Mouse (Mus musculus) midbrain, embryonic 11.5 days (tissue): ENCODE results near the gene Myod1. TPM values are rescaled to one million over a fixed set of nuclear protein-coding genes. Genes with fewer than 3 reads are reported as not detected.
A peak's percentile ranks its signal among the peaks of the same experiment; 100 is the strongest.

ENCODE experiments used
- ATAC-seq: fragments of 200-750 bp; cut with Nextera tagmentation; 2 replicates; pipeline ENCODE4 v1.8.0; 2017; ENCODE audit warnings: moderate TSS enrichment, moderate library complexity; ENCODE audit not compliant: low FRiP score
- DNase-seq: peaks from one replicate; pipeline ENCODE4 v3.0.0; 2015; ENCODE audit warnings: low spot score; ENCODE audit errors: missing footprints
- H3K27ac ChIP-seq: fragments of 300-500 bp; sonication (generic); 2 replicates; pipeline ENCODE4 v1.5.1; 2014; ENCODE audit warnings: low read depth, low read length
- H3K27me3 ChIP-seq: fragments of 300-500 bp; sonication (generic); 2 replicates; pipeline ENCODE4 v1.6.1; 2014; ENCODE audit warnings: mild to moderate bottlenecking, low read length, moderate library complexity, mixed read lengths; ENCODE audit not compliant: control insufficient read depth, insufficient read depth
- H3K36me3 ChIP-seq: fragments of 300-500 bp; sonication (generic); 2 replicates; pipeline ENCODE4 v1.6.1; 2014; ENCODE audit warnings: mild to moderate bottlenecking, low read length, moderate library complexity, mixed read lengths; ENCODE audit not compliant: control insufficient read depth, insufficient read depth
- H3K4me1 ChIP-seq: fragments of 300-500 bp; sonication (generic); 2 replicates; pipeline ENCODE4 v1.6.1; 2014; ENCODE audit warnings: low read length; ENCODE audit not compliant: control insufficient read depth, insufficient read depth
- H3K4me2 ChIP-seq: fragments of 300-500 bp; sonication (generic); 2 replicates; pipeline ENCODE4 v1.6.1; 2014; ENCODE audit warnings: mild to moderate bottlenecking, moderate library complexity
- H3K4me3 ChIP-seq: fragments of 300-500 bp; sonication (generic); 2 replicates; pipeline ENCODE4 v1.5.1; 2014; ENCODE audit warnings: low read depth, low read length
- H3K9ac ChIP-seq: fragments of 300-500 bp; sonication (generic); 2 replicates; pipeline ENCODE4 v1.6.1; 2014; ENCODE audit warnings: low read length
- H3K9me3 ChIP-seq: fragments of 300-500 bp; sonication (generic); 2 replicates; pipeline ENCODE4 v1.6.1; 2016; ENCODE audit warnings: low read length; ENCODE audit not compliant: control insufficient read depth
- WGBS: fragments of 180-500 bp; shearing (Covaris S2); extraction: QIAGEN DNeasy Blood & Tissue Kit; methylation state at CpG from one replicate; pipeline ENCODE4 v1.1.7; 2014; 5-methylcytosine and 5-hydroxymethylcytosine counted together
- polyA plus RNA-seq: library from polyadenylated mRNA; unstranded; fragments of >200 nt; fragmentation: Nextera tagmentation; extraction: Ambion mirVana; gene quantifications from 2 replicates; pipeline ENCODE4 v1.2.1, GENCODE M21; 2014

The Myod1 gene
- polyA plus RNA-seq, 1 experiment from 2014 or later, result not detected

DNA sequence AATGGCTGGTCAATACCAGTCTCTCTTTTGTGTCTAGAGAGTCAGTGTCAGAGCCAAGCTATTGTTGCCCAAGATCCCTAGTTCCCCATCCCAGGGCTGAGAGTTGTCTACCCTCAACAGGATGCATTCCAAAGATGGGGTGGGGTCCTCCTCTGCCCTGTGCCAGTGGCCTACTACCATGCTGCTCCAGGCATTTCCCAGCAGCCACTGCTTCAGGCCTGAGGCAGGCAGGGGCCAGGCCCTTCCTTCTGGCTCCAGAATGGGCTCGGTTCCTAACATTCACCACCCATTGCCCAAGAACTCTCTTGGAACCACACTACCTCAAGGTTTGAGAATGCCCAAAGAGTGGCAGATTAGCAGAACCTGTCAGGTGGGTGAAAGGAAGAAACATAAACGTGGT lies 23.5 kb upstream of the Myod1 start:
- no peak overlapping the region for H3K4me2 ChIP-seq
- H3K9ac ChIP-seq, result no peak overlapping the region
- peaks cover 6% of the 10 kb centered on the region for H3K4me1 ChIP-seq
- no peak overlapping the region for H3K27ac ChIP-seq
- no peaks in the 10 kb centered on the region for H3K9me3 ChIP-seq
- H3K4me3 ChIP-seq, result no peak overlapping the region
- no peak for DNase-seq
- ATAC-seq, result no peak
- peaks cover 18% of the 10 kb centered on the region for H3K27me3 ChIP-seq
- WGBS, result 77% methylated on average over 2 of the region's 2 CpGs
- no peaks in the 10 kb centered on the region for H3K36me3 ChIP-seq

GRCm38 (mm10) chr7:46353216-46353615 lies 23.1 kb upstream of the Myod1 start:
- WGBS, result 49% methylated on average over 8 of the region's 8 CpGs
- no peak overlapping the region for H3K27ac ChIP-seq

DNA sequence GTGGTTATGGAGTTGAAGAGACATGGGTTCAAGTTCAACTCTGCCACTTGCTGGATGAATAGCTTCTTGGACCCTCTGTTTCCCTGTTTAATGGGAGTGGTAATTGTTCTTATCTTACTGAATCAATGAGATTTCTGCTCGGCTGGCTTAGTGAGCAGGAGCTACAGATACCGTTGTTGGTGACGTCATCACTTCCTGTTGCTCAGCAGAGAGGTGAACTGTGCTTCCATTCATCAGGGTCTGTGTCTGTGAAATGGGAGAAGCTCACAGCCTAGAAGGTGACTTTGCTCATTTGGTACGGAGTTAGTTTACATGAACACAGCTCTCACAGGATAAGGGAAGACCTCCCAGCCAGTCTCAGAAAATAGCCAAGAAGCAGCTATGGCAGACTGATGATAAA lies 22.4 kb upstream of the Myod1 start:
- peaks cover 3% of the 10 kb centered on the region; the same call in 1 of the 2 replicates for H3K4me1 ChIP-seq
- H3K4me2 ChIP-seq, result no peak overlapping the region
- H3K4me3 ChIP-seq, result no peak overlapping the region
- H3K27me3 ChIP-seq, result peaks cover 14% of the 10 kb centered on the region
- DNase-seq (no peak), ATAC-seq (no peak)
- 82% methylated on average over 4 of the region's 4 CpGs for WGBS
- no peaks in the 10 kb centered on the region for H3K9me3 ChIP-seq
- no peak overlapping the region for H3K27ac ChIP-seq
- no peaks in the 10 kb centered on the region for H3K36me3 ChIP-seq
- no peak overlapping the region for H3K9ac ChIP-seq

More at GRCm38 (mm10) chr7:46353216-46353615, 23.1 kb upstream of the Myod1 start:
- H3K9ac ChIP-seq, result no peak overlapping the region
- H3K9me3 ChIP-seq, result no peaks in the 10 kb centered on the region
- peaks cover 18% of the 10 kb centered on the region for H3K27me3 ChIP-seq
- H3K36me3 ChIP-seq, result no peaks in the 10 kb centered on the region
- H3K4me2 ChIP-seq, result no peak overlapping the region
- ATAC-seq (no peak), DNase-seq (no peak)
- H3K4me3 ChIP-seq, result no peak overlapping the region
- peaks cover 6% of the 10 kb centered on the region for H3K4me1 ChIP-seq

- ATAC-seq, result no peak
- no peak overlapping the region for H3K4me2 ChIP-seq
- H3K27me3 ChIP-seq, result no peaks in the 10 kb centered on the region
- H3K4me1 ChIP-seq, result no peaks in the 10 kb centered on the region
- no peak overlapping the region for H3K27ac ChIP-seq
- DNase-seq, result no peak
- no peak overlapping the region for H3K9ac ChIP-seq
- H3K36me3 ChIP-seq, result no peaks in the 10 kb centered on the region
- no peaks in the 10 kb centered on the region for H3K9me3 ChIP-seq
- H3K4me3 ChIP-seq, result no peak overlapping the region
Observed at GRCm38 (mm10) chr7:46361776-46362175, 14.5 kb upstream of the Myod1 start.

- no peak overlapping the region for H3K27ac ChIP-seq
- no peak overlapping the region for H3K4me2 ChIP-seq
- H3K9ac ChIP-seq, result no peak overlapping the region
- no peak overlapping the region for H3K4me3 ChIP-seq
- no peaks in the 10 kb centered on the region for H3K27me3 ChIP-seq
- no peaks in the 10 kb centered on the region for H3K4me1 ChIP-seq
- 73% methylated on average over 5 of the region's 5 CpGs for WGBS
- H3K36me3 ChIP-seq, result no peaks in the 10 kb centered on the region
- DNase-seq (no peak), ATAC-seq (no peak)
- no peaks in the 10 kb centered on the region for H3K9me3 ChIP-seq
Observed at GRCm38 (mm10) chr7:46364154-46364553, 12.1 kb upstream of the Myod1 start.

- H3K4me2 ChIP-seq, result no peak overlapping the region
- H3K9ac ChIP-seq, result no peak overlapping the region
- no peak for DNase-seq
- no peaks in the 10 kb centered on the region for H3K4me1 ChIP-seq
- no peaks in the 10 kb centered on the region for H3K27me3 ChIP-seq
- ATAC-seq, result no peak
- no peaks in the 10 kb centered on the region for H3K36me3 ChIP-seq
- H3K27ac ChIP-seq, result no peak overlapping the region
- 90% methylated on average over 1 of the region's 1 CpGs for WGBS
- H3K9me3 ChIP-seq, result no peaks in the 10 kb centered on the region
- no peak overlapping the region for H3K4me3 ChIP-seq
Observed at GRCm38 (mm10) chr7:46365810-46366209, 10.5 kb upstream of the Myod1 start.

DNA sequence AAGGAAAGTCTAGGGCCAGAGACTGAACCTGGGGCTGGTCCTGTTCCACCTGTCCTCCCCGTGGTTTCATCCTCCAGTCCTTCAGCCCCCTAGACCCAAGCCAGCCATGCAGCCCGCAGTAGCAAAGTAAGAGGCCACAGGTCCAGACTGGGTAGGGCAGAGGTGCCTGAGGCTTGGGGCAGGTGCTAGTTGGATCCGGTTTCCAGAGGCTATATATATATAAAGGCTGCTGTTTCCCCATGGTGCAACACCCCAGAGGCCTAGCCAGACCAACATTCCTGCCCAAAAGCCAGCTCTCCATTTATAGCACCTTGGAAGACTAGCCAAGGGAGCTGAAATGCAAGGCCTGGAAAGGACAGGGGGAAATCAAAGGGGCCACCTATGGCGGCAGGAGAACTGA lies 5.2 kb upstream of the Myod1 start:
- peaks cover 13% of the 10 kb centered on the region for H3K27me3 ChIP-seq
- no peaks in the 10 kb centered on the region for H3K4me1 ChIP-seq
- no peak overlapping the region for H3K27ac ChIP-seq
- no peaks in the 10 kb centered on the region for H3K9me3 ChIP-seq
- H3K9ac ChIP-seq, result no peak overlapping the region
- no peak for ATAC-seq
- H3K4me2 ChIP-seq, result no peak overlapping the region
- no peak for DNase-seq
- 74% methylated on average over 4 of the region's 4 CpGs for WGBS
- no peak overlapping the region for H3K4me3 ChIP-seq
- no peaks in the 10 kb centered on the region for H3K36me3 ChIP-seq

DNA sequence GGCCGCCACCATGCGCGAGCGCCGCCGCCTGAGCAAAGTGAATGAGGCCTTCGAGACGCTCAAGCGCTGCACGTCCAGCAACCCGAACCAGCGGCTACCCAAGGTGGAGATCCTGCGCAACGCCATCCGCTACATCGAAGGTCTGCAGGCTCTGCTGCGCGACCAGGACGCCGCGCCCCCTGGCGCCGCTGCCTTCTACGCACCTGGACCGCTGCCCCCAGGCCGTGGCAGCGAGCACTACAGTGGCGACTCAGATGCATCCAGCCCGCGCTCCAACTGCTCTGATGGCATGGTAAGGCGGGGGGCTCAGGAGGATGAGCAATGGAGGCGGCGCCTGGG lies 703 bp downstream of the Myod1 start:
- Histone ChIP-seq H3K9me3 (no peaks in the 10 kb centered on the region), H3K9ac (no peak overlapping the region), H3K4me1 (peaks cover 2% of the 10 kb centered on the region; the same call in 1 of the 2 replicates), H3K4me2 (peak overlapping the region; percentile 27), H3K27ac (no peak overlapping the region), H3K4me3 (no peak overlapping the region; the same call in 1 of the 2 replicates), H3K27me3 (peaks cover 40% of the 10 kb centered on the region), H3K36me3 (no peaks in the 10 kb centered on the region)
- DNase-seq (peak; percentile 87), ATAC-seq (peak; percentile 49; the same call in 1 of the 2 replicates)
- under 1% methylated on average over 30 of the region's 33 CpGs for WGBS

DNA sequence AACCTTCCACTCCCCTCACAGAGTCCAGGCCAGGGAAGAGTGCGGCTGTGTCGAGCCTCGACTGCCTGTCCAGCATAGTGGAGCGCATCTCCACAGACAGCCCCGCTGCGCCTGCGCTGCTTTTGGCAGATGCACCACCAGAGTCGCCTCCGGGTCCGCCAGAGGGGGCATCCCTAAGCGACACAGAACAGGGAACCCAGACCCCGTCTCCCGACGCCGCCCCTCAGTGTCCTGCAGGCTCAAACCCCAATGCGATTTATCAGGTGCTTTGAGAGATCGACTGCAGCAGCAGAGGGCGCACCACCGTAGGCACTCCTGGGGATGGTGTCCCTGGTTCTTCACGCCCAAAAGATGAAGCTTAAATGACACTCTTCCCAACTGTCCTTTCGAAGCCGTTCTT lies 1.8 kb downstream of the Myod1 start:
- Histone ChIP-seq H3K27me3 (peaks cover 40% of the 10 kb centered on the region), H3K4me1 (peaks cover 2% of the 10 kb centered on the region; the same call in 1 of the 2 replicates), H3K36me3 (no peaks in the 10 kb centered on the region), H3K27ac (no peak overlapping the region), H3K4me2 (peak overlapping the region; percentile 23; the same call in 1 of the 2 replicates), H3K4me3 (no peak overlapping the region), H3K9me3 (no peaks in the 10 kb centered on the region), H3K9ac (no peak overlapping the region)
- WGBS, result 2% methylated on average over 22 of the region's 22 CpGs
- peak; percentile 90 for DNase-seq
- 0 out of 2 replicates have a peak, but pooled peaks have one; percentile 33 for ATAC-seq

GRCm38 (mm10) chr7:46378983-46379382 lies 2.7 kb downstream of the Myod1 start:
- no peak overlapping the region for H3K9ac ChIP-seq
- no peak overlapping the region for H3K4me2 ChIP-seq
- no peak overlapping the region for H3K27ac ChIP-seq
- no peaks in the 10 kb centered on the region for H3K9me3 ChIP-seq
- ATAC-seq (no peak), DNase-seq (peak; percentile 90)
- H3K36me3 ChIP-seq, result no peaks in the 10 kb centered on the region
- WGBS, result 13% methylated on average over 16 of the region's 16 CpGs
- peaks cover 2% of the 10 kb centered on the region; the same call in 1 of the 2 replicates for H3K4me1 ChIP-seq
- H3K27me3 ChIP-seq, result peaks cover 40% of the 10 kb centered on the region
- H3K4me3 ChIP-seq, result no peak overlapping the region
